Mouse (Mus musculus): ENCODE results near the gene Cdh6.

Cdh6 gene

GRCm38 (mm10) chr15:13063633-13064032, 109.8 kb downstream of the Cdh6 start:
- DNase-seq (ENCODE audit: low spot score), result no peak

DNA sequence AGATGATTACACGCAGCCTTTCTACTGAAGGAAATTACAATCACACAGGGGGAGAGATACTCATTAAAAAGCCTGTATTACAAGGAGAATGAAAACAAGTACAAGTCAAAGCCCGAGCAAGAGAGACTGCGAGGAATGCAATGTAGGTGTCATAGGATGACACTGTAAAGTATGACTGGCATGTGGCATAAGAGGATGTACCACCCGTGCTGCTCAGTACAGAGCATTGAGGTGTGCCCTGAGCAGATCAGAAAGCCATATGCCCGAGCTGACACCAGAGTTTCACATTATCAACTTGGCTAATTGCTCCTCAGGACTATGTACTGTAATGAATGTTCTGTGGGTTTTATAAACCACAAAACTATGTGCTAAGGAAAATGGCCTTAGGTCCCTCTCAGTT, 115.7 kb downstream of the Cdh6 start:
- DNase-seq (ENCODE audit: low spot score), result no peak

- no peak for DNase-seq (ENCODE audit: low spot score)
Measured at GRCm38 (mm10) chr15:13057302-13057701, 116.2 kb downstream of the Cdh6 start.

GRCm38 (mm10) chr15:13047910-13048309, 125.6 kb downstream of the Cdh6 start:
- no peak for DNase-seq (ENCODE audit: low spot score)

- DNase-seq (ENCODE audit: low spot score), result no peak
Measured at GRCm38 (mm10) chr15:13034436-13034835, 139.0 kb downstream of the Cdh6 start.

DNA sequence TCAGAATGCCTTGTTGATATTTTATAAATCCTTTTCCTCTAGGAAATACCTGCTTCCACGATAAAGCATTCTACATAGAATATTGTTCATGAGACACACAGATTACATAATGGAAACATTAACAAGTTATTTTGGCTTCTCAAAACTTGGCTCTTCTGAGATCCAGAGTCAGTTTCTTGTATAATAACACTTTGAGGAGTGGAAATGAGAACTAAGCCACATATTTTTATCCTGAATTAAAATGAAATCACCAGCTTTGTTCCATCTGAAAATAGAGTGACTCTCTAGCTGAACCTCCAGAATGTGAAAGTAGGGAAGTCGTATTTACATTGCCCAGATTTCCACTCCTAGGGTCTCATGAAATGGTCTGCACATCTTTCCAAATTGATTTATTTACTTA, 142.8 kb downstream of the Cdh6 start:
- no peak for DNase-seq (ENCODE audit: low spot score)

DNA sequence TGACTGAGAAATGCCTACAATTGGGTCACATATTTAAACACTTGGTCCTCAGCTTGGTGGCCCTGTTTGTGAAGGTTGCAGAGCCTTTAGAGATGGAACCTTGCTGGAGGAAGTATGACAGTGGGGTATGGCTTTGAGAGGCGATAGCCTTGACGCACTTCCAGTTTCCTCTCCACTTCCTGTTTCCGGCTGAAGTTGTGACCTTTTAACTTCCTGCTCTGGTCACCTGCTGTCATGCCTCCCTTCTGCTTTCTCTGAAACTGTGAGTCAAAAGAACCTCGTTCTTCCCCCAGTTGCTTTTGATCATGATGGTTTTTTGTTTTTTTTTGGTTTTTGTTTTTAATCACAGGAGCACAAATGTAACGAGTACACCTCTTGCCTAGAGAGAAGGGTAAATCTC, 146.0 kb downstream of the Cdh6 start:
- DNase-seq (ENCODE audit: low spot score), result no peak

DNA sequence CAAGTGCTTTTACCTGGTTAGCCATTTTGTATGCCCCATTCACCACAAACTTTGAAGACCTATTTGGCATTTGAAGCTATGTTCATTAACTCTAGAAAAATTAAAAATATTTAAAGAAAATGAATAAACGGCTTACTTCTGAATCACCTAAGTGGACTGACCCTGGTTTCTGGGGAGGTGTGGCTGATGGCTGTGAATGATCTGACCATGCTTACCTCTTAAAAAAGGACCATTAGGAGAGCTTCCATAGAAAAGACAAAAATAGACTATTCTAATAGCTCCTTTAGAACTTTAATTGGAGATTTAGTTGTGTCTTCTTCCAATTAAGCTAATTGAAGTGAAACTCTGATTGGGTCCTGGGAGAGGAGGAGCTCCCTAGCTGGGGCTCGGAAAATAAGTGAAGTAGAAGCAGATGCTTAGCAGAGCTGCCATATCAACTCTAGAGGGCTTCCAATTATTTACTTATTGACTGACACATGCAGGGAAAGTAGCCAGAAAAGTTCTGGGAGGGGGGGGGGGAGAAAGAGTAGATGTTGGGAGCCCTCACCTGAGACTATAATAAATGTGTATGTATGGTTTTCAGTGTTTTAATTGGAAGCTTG, 156.6 kb downstream of the Cdh6 start:
- DNase-seq (ENCODE audit: low spot score), result no peak

DNA sequence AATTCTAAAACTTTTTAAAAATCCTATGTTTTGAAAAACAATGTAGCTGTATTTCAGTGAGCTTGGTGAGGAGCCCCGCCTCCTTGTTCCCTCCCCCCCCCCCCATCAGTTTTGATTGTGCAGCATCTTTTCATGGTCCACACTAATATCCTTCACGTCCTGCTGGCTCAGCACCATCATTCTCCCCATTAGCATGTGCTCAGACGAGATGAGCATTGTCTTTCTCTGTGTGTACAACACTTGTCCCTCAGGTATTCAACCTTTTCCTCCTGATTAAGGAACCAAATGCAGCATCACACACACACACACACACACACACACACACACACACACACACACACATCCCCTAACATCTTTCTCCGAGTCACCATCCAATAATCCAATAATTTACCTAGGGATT, 164.7 kb downstream of the Cdh6 start:
- no peak for DNase-seq (ENCODE audit: low spot score)

GRCm38 (mm10) chr15:13005934-13006333, 167.5 kb downstream of the Cdh6 start:
- DNase-seq (ENCODE audit: low spot score), result no peak

DNA sequence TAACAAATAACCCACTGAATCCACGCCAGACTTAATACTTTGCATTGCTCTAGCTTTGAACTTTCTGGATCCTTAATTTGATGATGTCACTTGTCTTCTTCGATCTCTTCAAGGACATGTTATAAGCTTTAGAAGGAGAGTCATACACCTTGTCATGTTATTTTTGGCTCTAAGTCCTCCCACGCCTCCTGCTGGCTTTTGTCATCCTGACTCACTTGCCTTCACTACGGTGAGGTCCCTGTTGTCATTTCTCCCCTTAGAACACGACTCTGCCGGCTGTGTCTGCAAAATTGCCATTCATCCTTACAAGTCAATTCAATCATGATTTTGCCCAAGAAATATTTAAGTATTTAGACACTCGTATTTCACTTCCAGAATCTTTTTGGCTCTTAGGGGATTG, 171.9 kb downstream of the Cdh6 start:
- DNase-seq (ENCODE audit: low spot score), result no peak

- no peak for DNase-seq (ENCODE audit: low spot score)
Measured at GRCm38 (mm10) chr15:12994563-12995359, 178.7 kb downstream of the Cdh6 start.
